ENCODE assay signal across 8 mouse cellular contexts in genomic region chr2:30759858-30760547, GRCm38 (mm10). TPM values are rescaled to one million over a fixed set of nuclear protein-coding genes. Genes with fewer than 3 reads are reported as not detected.
DNase-seq lines count a peak whose midpoint lies in the region; ATAC-seq and TF ChIP-seq lines count a peak whose summit lies in the region.
"Had no signal": no experiment of that assay in that cellular context is flagged by ENCODE, and none has a peak within 500 bp of the region (broad histone marks: within the 10 kb centered on the region; RNA-seq: fewer than 3 reads in every experiment).

No protein-coding gene starts in this region.

- H3K36me3 ChIP-seq in lung, embryonic 14.5 days (ENCODE audit: insufficient read depth): no peaks in the 10 kb centered on the region
- H3K36me3 ChIP-seq in embryonic facial prominence, embryonic 10.5 days (replicated peaks): peaks cover 9% of the 10 kb centered on the region; the same call in 1 of the 2 replicates
- no peaks in the 10 kb centered on the region for H3K36me3 ChIP-seq in kidney, embryonic 16.5 days (ENCODE audit: insufficient read depth, low read length)
- H3K36me3 ChIP-seq in stomach, embryonic 14.5 days (ENCODE audit: control insufficient read depth, insufficient read depth, low read length): no peaks in the 10 kb centered on the region

- no peak for DNase-seq in lung, embryonic 14.5 days
- no peak for DNase-seq in lung, postnatal 36 days
- DNase-seq in embryonic facial prominence, embryonic 10.5 days (ENCODE audit: low spot score): peak; percentile 63
- no peak for DNase-seq in spleen, postnatal 14 days (ENCODE audit: low spot score in 2 of 2)

- no peak for TF ChIP-seq CTCF in lung, embryonic 14.5 days (IDR thresholded peaks at IDR 0.05; ENCODE audit: low read depth)

- H3K27ac ChIP-seq in lung, embryonic 14.5 days (ENCODE audit: low read depth): peak overlapping the region; percentile 98
- peak overlapping the region; percentile 95 for H3K27ac ChIP-seq in embryonic facial prominence, embryonic 10.5 days (replicated peaks)
- H3K27ac ChIP-seq in kidney, embryonic 16.5 days (ENCODE audit: low read length): peak overlapping the region; percentile 100
- peak overlapping the region; percentile 93 for H3K27ac ChIP-seq in stomach, embryonic 14.5 days (ENCODE audit: low read length)

- H3K27me3 ChIP-seq in lung, embryonic 14.5 days (ENCODE audit: insufficient read depth, low read length): no peaks in the 10 kb centered on the region
- H3K27me3 ChIP-seq in embryonic facial prominence, embryonic 10.5 days (replicated peaks; ENCODE audit: low read depth, poor library complexity, severe bottlenecking): no peaks in the 10 kb centered on the region
- H3K27me3 ChIP-seq in kidney, embryonic 16.5 days (ENCODE audit: insufficient read depth, low read length): no peaks in the 10 kb centered on the region
- no peaks in the 10 kb centered on the region for H3K27me3 ChIP-seq in stomach, embryonic 14.5 days (ENCODE audit: control insufficient read depth, insufficient read depth, low read length)

- no peak overlapping the region for H3K4me2 ChIP-seq in lung, embryonic 14.5 days
- H3K4me2 ChIP-seq in kidney, embryonic 16.5 days (replicated peaks; ENCODE audit: low read depth, low read length): peak overlapping the region; percentile 30
- no peak overlapping the region for H3K4me2 ChIP-seq in stomach, embryonic 14.5 days (replicated peaks; ENCODE audit: low read depth, low read length)

- H3K4me1 ChIP-seq in lung, embryonic 14.5 days (ENCODE audit: insufficient read depth): peaks cover 26% of the 10 kb centered on the region
- H3K4me1 ChIP-seq in embryonic facial prominence, embryonic 10.5 days: peaks cover 52% of the 10 kb centered on the region
- H3K4me1 ChIP-seq in kidney, embryonic 16.5 days (ENCODE audit: insufficient read depth, low read length): peaks cover 40% of the 10 kb centered on the region
- peaks cover 33% of the 10 kb centered on the region for H3K4me1 ChIP-seq in stomach, embryonic 14.5 days (ENCODE audit: control insufficient read depth, insufficient read depth, low read length)

- H3K4me3 ChIP-seq in lung, embryonic 14.5 days (ENCODE audit: low read depth, low read length): no peak overlapping the region
- H3K4me3 ChIP-seq in embryonic facial prominence, embryonic 10.5 days: 0 out of 2 replicates have a peak overlapping the region, but pooled peaks have one; percentile 14
- no peak overlapping the region for H3K4me3 ChIP-seq in kidney, embryonic 16.5 days (ENCODE audit: low read length)
- H3K4me3 ChIP-seq in stomach, embryonic 14.5 days (ENCODE audit: low read depth, low read length): no peak overlapping the region
- H3K4me3 ChIP-seq: myocyte had no signal

- WGBS in lung, embryonic 14.5 days: 61% methylated on average over 10 of the region's 10 CpGs
- 31% methylated on average over 10 of the region's 10 CpGs for WGBS in embryonic facial prominence, embryonic 10.5 days
- 26% methylated on average over 10 of the region's 10 CpGs for WGBS in kidney, embryonic 16.5 days
- 56% methylated on average over 10 of the region's 10 CpGs for WGBS in stomach, embryonic 14.5 days

- ATAC-seq in lung, embryonic 14.5 days (ENCODE audit: insufficient read depth): no peak
- peak; percentile 56 for ATAC-seq in kidney, embryonic 16.5 days (ENCODE audit: low FRiP score, low TSS enrichment)
- no peak for ATAC-seq in stomach, embryonic 14.5 days (ENCODE audit: insufficient number of reproducible peaks, insufficient read depth, low FRiP score, low read depth)
- ATAC-seq in granulocyte monocyte progenitor cell, adult 5-6 weeks (replicated peaks; ENCODE audit: poor library complexity, severe bottlenecking): no peak

- 0 out of 2 replicates have a peak overlapping the region, but pooled peaks have one; percentile 5 for H3K9ac ChIP-seq in lung, embryonic 14.5 days
- H3K9ac ChIP-seq in kidney, embryonic 16.5 days (replicated peaks; ENCODE audit: low read length): peak overlapping the region; percentile 69
- H3K9ac ChIP-seq in stomach, embryonic 14.5 days (replicated peaks; ENCODE audit: low read depth, low read length): no peak overlapping the region

- H3K9me3 ChIP-seq in lung, embryonic 14.5 days (ENCODE audit: low read depth, low read length): peaks cover 4% of the 10 kb centered on the region; the same call in 1 of the 2 replicates
- H3K9me3 ChIP-seq in embryonic facial prominence, embryonic 10.5 days: peaks cover 22% of the 10 kb centered on the region
- peaks cover 15% of the 10 kb centered on the region for H3K9me3 ChIP-seq in kidney, embryonic 16.5 days (ENCODE audit: low read length)
- H3K9me3 ChIP-seq in stomach, embryonic 14.5 days (ENCODE audit: control insufficient read depth, low read depth, low read length): peaks cover 7% of the 10 kb centered on the region; the same call in 1 of the 2 replicates

RNA-seq across cellular contexts. Expression of gene 1700001O22Rik, which starts 43.5 kb away (rescaled TPM):
- polyA plus RNA-seq in lung, embryonic 14.5 days (2014; fragmentation: Nextera tagmentation; extraction: Ambion mirVana): 3.9 and 4.3 TPM in 2 replicates
- polyA plus RNA-seq in embryonic facial prominence, embryonic 10.5 days (2016; fragmentation: Nextera tagmentation; extraction: Ambion mirVana): 2.4 and 3.1 TPM in 2 replicates
- polyA plus RNA-seq in kidney, embryonic 16.5 days (2015; fragmentation: Nextera tagmentation; extraction: Ambion mirVana): 5.1 and 5.2 TPM in 2 replicates
- 2.5 and 3.3 TPM in 2 replicates for polyA plus RNA-seq in stomach, embryonic 14.5 days (2014; fragmentation: Nextera tagmentation; extraction: Ambion mirVana)
- not detected in 2 replicates for total RNA-seq in granulocyte monocyte progenitor cell, adult 5-6 weeks (2014; fragmentation: Nextera tagmentation)
- 0.73 TPM in 1 of 2 replicates, not detected in the other for total RNA-seq in granulocyte monocyte progenitor cell, adult 5-6 weeks (2017)

RNA-seq across cellular contexts. Expression of gene Ntmt1, which starts 47.6 kb away (rescaled TPM):
- polyA plus RNA-seq in lung, embryonic 14.5 days (2014; fragmentation: Nextera tagmentation; extraction: Ambion mirVana): 88.3 and 96.0 TPM in 2 replicates
- polyA plus RNA-seq in embryonic facial prominence, embryonic 10.5 days (2016; fragmentation: Nextera tagmentation; extraction: Ambion mirVana): 134 and 135 TPM in 2 replicates
- polyA plus RNA-seq in kidney, embryonic 16.5 days (2015; fragmentation: Nextera tagmentation; extraction: Ambion mirVana): 92.9 and 94.9 TPM in 2 replicates
- 99.1 and 101 TPM in 2 replicates for polyA plus RNA-seq in stomach, embryonic 14.5 days (2014; fragmentation: Nextera tagmentation; extraction: Ambion mirVana)
- 20.2 and 26.8 TPM in 2 replicates for total RNA-seq in granulocyte monocyte progenitor cell, adult 5-6 weeks (2014; fragmentation: Nextera tagmentation)
- 16.2 and 18.6 TPM in 2 replicates for total RNA-seq in granulocyte monocyte progenitor cell, adult 5-6 weeks (2017)
